ENCODE assay signal across 8 mouse cellular contexts in the genomic region with DNA sequence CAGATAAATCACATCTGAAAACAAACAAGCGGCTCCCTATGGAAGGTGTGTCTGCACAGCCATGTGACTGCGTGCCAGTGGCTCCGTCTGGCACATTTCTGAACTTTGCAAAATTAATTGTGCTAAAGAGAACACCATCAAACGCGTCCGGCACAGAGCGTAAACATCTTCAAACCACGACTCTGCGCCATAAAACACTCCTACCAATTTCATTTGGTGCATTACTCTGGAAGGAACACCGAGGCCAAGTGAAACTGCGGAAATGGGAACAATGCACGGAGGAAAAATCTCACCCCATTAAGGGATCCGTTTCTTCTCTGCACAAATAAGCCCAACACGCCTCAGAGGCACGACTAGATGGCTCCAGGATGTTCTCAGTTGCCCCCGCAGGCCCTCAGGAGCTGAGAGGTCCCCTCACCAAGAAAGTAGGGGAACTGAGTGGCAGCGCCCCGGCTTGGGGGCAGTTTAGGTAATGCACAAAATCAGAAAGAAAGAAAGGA. TPM values are rescaled to one million over a fixed set of nuclear protein-coding genes. Genes with fewer than 3 reads are reported as not detected.
A peak's percentile ranks its signal among the peaks of the same experiment; 100 is the strongest.
DNase-seq lines count a peak whose midpoint lies in the region; ATAC-seq and TF ChIP-seq lines count a peak whose summit lies in the region.

No protein-coding gene starts in this region.

- H3K36me3 ChIP-seq in hindbrain, embryonic 11.5 days (ENCODE audit: control insufficient read depth, insufficient read depth, low read length) = no peaks in the 10 kb centered on the region
- H3K36me3 ChIP-seq in liver, embryonic 11.5 days (ENCODE audit: control insufficient read depth, insufficient read depth, low read length) = no peaks in the 10 kb centered on the region
- H3K36me3 ChIP-seq in neural tube, embryonic 15.5 days = no peaks in the 10 kb centered on the region

- peak overlapping the region; percentile 88 for H3K4me2 ChIP-seq in hindbrain, embryonic 11.5 days (replicated peaks; ENCODE audit: low read depth, low read length)
- H3K4me2 ChIP-seq in liver, embryonic 11.5 days = peak overlapping the region; percentile 90
- H3K4me2 ChIP-seq in neural tube, embryonic 15.5 days = peak overlapping the region; percentile 94

- intact Hi-C loops in left cerebral cortex, postnatal 10 days (cut with DNase I) = loop anchor here (5.0 kb wide), 1 partner anchor 126 kb away; no protein-coding TSS in a partner anchor
- intact Hi-C loops in left cerebral cortex, postnatal 25 days (cut with DNase I) = loop anchor here (1.0 to 5.0 kb wide), 5 partner anchors 91 to 220 kb away; no protein-coding TSS in a partner anchor
- intact Hi-C loops in left cerebral cortex, postnatal 36 days (cut with DNase I) = no loop called here

- no peaks in the 10 kb centered on the region for H3K9me3 ChIP-seq in hindbrain, embryonic 11.5 days (ENCODE audit: control insufficient read depth, low read length)
- no peaks in the 10 kb centered on the region for H3K9me3 ChIP-seq in liver, embryonic 11.5 days (ENCODE audit: control insufficient read depth, low read length)
- H3K9me3 ChIP-seq in neural tube, embryonic 15.5 days (replicated peaks) = no peaks in the 10 kb centered on the region

- peak overlapping the region; percentile 48 for H3K27ac ChIP-seq in embryonic fibroblast, embryonic 13.5 days (ENCODE audit: insufficient read depth, low read length)
- H3K27ac ChIP-seq in hindbrain, embryonic 11.5 days (ENCODE audit: low read depth, low read length) = peak overlapping the region; percentile 76
- peak overlapping the region; percentile 32; the same call in 1 of the 2 replicates for H3K27ac ChIP-seq in liver, embryonic 11.5 days (ENCODE audit: low read depth, low read length)
- peak overlapping the region; percentile 92 for H3K27ac ChIP-seq in neural tube, embryonic 15.5 days (replicated peaks)

- no peaks in the 10 kb centered on the region; the same call in 1 of the 2 replicates for H3K27me3 ChIP-seq in hindbrain, embryonic 11.5 days (ENCODE audit: control insufficient read depth, insufficient read depth, low read length)
- peaks cover 44% of the 10 kb centered on the region for H3K27me3 ChIP-seq in liver, embryonic 11.5 days (replicated peaks; ENCODE audit: control insufficient read depth, insufficient read depth, low read length)
- H3K27me3 ChIP-seq in neural tube, embryonic 15.5 days (replicated peaks) = no peaks in the 10 kb centered on the region

- H3K9ac ChIP-seq in hindbrain, embryonic 11.5 days (ENCODE audit: low read depth, low read length) = peak overlapping the region; percentile 76
- H3K9ac ChIP-seq in liver, embryonic 11.5 days (ENCODE audit: low read depth, low read length) = peak overlapping the region; percentile 72
- peak overlapping the region; percentile 94 for H3K9ac ChIP-seq in neural tube, embryonic 15.5 days (replicated peaks)

- ATAC-seq in hindbrain, embryonic 11.5 days (ENCODE audit: low FRiP score) = peak; percentile 12
- ATAC-seq in liver, embryonic 11.5 days (replicated peaks; ENCODE audit: low FRiP score) = no peak
- peak; percentile 23 for ATAC-seq in neural tube, embryonic 15.5 days (ENCODE audit: low FRiP score)

- no peak for TF ChIP-seq POLR2A in embryonic fibroblast, embryonic 13.5 days (IDR thresholded peaks at IDR 0.05; ENCODE audit: low read depth, low read length)

- H3K4me3 ChIP-seq in embryonic fibroblast, embryonic 13.5 days (ENCODE audit: insufficient read depth, low read length) = peak overlapping the region; percentile 71
- H3K4me3 ChIP-seq in hindbrain, embryonic 11.5 days (ENCODE audit: low read depth, low read length) = peak overlapping the region; percentile 56
- H3K4me3 ChIP-seq in liver, embryonic 11.5 days (ENCODE audit: low read depth, low read length) = peak overlapping the region; percentile 72
- H3K4me3 ChIP-seq in neural tube, embryonic 15.5 days (replicated peaks) = peak overlapping the region; percentile 82

- no peak for TF ChIP-seq CTCF in embryonic fibroblast, embryonic 13.5 days (IDR thresholded peaks at IDR 0.05; ENCODE audit: borderline replicate concordance, insufficient read depth, low read length)

- peak; percentile 24 to 27 for DNase-seq in left cerebral cortex, postnatal 10 days (ENCODE audit: extremely low spot score in 1 of 2, low spot score in 2 of 2)
- no peak for DNase-seq in left cerebral cortex, postnatal 25 days (ENCODE audit: low spot score in 2 of 2)
- peak; percentile 65 for DNase-seq in hindbrain, embryonic 11.5 days (ENCODE audit: low spot score)
- peak; percentile 35 for DNase-seq in liver, embryonic 11.5 days (ENCODE audit: low spot score)
- DNase-seq in thymus, postnatal 4 days = no peak
- no peak for DNase-seq in left cerebral cortex, postnatal 36 days (ENCODE audit: low spot score in 2 of 2)

- WGBS in hindbrain, embryonic 11.5 days = 3% methylated on average over 18 of the region's 18 CpGs
- WGBS in liver, embryonic 11.5 days = 2% methylated on average over 18 of the region's 18 CpGs
- WGBS in neural tube, embryonic 15.5 days = under 1% methylated on average over 18 of the region's 18 CpGs

- H3K4me1 ChIP-seq in embryonic fibroblast, embryonic 13.5 days (ENCODE audit: control insufficient read depth, insufficient read depth, low read length) = peaks cover 1% of the 10 kb centered on the region; the same call in 1 of the 2 replicates
- no peaks in the 10 kb centered on the region; the same call in 1 of the 2 replicates for H3K4me1 ChIP-seq in hindbrain, embryonic 11.5 days (replicated peaks; ENCODE audit: control insufficient read depth, insufficient read depth, low read length)
- H3K4me1 ChIP-seq in liver, embryonic 11.5 days (replicated peaks; ENCODE audit: control insufficient read depth, insufficient read depth, low read length) = peaks cover 11% of the 10 kb centered on the region
- H3K4me1 ChIP-seq in neural tube, embryonic 15.5 days = peaks cover 28% of the 10 kb centered on the region

RNA-seq across cellular contexts. Expression of a gene that starts 38.3 kb away (rescaled TPM):
- total RNA-seq in left cerebral cortex, postnatal 10 days (2021) = 10 to 100 TPM; 34.0 to 43.9 TPM
- total RNA-seq in left cerebral cortex, postnatal 25 days (2021) = 10 to 100 TPM; 43.4 to 48.2 TPM
- 10.1 and 23.5 TPM in 2 replicates for polyA plus RNA-seq in embryonic fibroblast, embryonic 13.5 days (2011; ENCODE audit: insufficient read length, low read depth, missing spikeins)
- polyA plus RNA-seq in hindbrain, embryonic 11.5 days (2014; fragmentation: Nextera tagmentation; extraction: Ambion mirVana) = 20.1 and 24.9 TPM in 2 replicates
- 28.7 and 31.0 TPM in 2 replicates for polyA plus RNA-seq in liver, embryonic 11.5 days (2014; fragmentation: Nextera tagmentation; extraction: Ambion mirVana)
- 18.8 and 22.1 TPM in 2 replicates for polyA plus RNA-seq in neural tube, embryonic 15.5 days (2015; fragmentation: Nextera tagmentation; extraction: Ambion mirVana)
- total RNA-seq in left cerebral cortex, postnatal 36 days (2021) = 10 to 100 TPM; 47.1 to 49.9 TPM

Comparison
In these comparisons a context has a peak if more than half of its experiments do, and no peak if none do; other contexts are left out.
1. DNase-seq: peak in left cerebral cortex, postnatal 10 days (2 of 2), hindbrain, embryonic 11.5 days (single experiment) and liver, embryonic 11.5 days (single experiment); none in left cerebral cortex, postnatal 25 days (0 of 2), thymus, postnatal 4 days (single experiment) and left cerebral cortex, postnatal 36 days (0 of 2).
2. H3K27ac ChIP-seq: peak in every context shown above with its lines; median percentile 92 in neural tube, embryonic 15.5 days; 76 in hindbrain, embryonic 11.5 days; 48 in embryonic fibroblast, embryonic 13.5 days; 32 in liver, embryonic 11.5 days.
3. Peak in every context shown above with its lines, with median percentiles within 50 percentile points of each other: H3K4me3 ChIP-seq, H3K4me2 ChIP-seq and H3K9ac ChIP-seq.